Mouse (Mus musculus): ENCODE measurements around the gene Wipi2.

Gene Wipi2

GRCm38 (mm10) chr5:142693738-142694430 lies 66.4 kb downstream of the Wipi2 start:
- DNase-seq, result no peak

GRCm38 (mm10) chr5:142694627-142695340 lies 67.3 kb downstream of the Wipi2 start:
- peak; percentile 76 for DNase-seq

DNA sequence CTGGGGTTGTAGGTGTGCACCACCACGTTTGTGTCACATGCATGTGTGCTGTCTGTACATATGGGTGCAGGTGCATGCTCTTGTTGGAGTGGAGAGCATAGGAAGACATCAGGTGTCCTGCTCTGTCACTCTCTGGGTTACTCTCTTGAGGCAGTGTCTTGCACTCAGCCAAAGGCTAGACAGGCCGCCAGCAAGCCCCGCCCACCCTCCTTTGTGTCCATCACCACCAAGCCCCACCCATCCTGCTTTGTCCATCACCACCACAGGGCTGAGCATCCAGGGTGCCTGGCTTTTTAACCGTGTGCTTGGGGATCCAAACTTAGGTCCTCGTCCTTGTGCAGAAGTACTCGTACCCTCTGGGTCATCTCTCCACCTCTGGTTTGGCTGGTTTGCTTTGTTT lies 68.8 kb downstream of the Wipi2 start:
- DNase-seq, result no peak

DNA sequence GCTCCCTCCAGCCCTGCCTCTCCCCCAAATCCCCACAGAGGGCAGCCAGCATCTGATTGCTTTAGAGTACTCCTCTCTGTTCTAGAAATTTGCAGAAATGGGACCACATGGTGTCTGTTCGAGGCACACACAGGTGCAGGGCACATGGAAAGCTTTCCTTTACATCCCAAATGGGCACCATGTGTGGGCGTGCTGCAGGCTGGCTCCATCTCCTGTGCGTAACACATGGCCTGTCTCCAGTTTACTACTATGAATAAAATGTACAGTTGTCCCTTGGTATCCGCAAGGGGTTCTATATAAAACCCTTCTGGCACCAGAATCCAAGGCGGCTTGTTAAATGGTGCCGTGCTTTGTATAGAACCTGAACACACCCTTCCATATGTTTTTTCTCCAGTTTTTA lies 69.4 kb downstream of the Wipi2 start:
- no peak for DNase-seq

GRCm38 (mm10) chr5:142697742-142698141 lies 70.2 kb downstream of the Wipi2 start:
- DNase-seq, result no peak

DNA sequence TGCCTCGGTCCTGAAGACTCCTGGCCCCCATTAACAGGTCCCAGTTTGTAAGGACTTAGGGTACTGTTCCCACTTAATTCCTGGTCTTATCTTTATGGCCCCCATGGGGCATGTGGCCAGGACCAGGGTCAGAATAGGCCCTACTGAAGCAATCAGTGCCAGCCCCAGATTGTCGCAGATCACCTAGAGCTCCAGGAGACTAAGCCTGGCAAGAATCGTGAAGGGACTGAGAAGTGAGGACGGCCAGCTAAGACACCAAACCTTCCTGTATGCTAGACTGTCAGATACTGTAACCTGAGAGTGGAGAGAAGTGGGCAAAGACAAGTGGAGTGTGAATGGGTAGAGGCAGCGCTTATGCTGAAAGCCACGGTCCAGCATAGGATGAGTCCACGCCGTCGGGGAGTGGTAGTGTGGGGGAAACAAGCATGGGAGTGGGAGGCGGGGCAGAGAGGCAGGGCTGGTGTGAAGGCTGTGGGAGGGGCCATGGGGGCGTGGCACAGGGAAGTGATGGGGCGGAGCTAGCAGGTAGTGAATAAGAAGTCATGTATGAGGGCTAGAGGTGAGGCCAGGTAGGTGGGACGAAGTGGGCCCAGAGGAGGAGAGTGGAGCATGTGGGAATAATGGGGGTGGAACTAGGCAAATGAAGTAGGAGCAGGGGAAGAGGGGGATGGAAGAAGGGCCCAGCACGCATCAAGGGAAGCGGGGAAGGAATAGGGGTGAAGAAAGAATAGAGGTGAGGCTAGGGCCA lies 73.5 kb downstream of the Wipi2 start:
- DNase-seq, result no peak

GRCm38 (mm10) chr5:142701651-142702510 lies 74.4 kb downstream of the Wipi2 start:
- DNase-seq, result peak; percentile 81

DNA sequence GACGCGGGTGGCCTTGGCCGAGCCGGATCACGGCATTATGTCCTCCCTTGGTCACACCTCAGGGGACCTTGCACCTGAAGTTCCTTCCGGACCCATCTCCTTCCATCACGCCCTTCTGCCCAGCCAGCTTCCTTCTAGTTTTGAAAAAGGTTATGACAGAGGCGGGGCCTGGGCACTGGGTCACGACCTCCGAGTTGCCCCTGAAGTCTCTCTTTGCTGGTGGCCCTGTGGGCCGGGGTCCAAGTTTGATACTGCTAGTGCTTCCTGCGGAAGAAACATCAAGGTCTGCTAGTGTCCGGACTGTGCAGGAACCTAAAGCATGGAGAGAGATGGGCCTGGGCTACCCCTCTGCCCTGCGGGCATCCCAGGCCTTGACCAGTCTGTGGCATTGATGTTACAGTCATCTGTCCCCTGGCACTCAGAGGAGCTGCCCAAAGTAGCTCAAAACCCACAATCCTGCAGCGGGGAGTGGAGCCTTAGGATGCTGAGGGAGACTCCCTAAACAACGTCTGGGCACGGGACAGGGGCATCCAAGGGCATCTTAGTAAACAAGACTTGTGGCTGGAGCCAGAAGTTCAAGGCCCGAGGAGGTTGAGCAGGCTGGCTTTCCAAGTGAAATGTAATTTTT lies 75.1 kb downstream of the Wipi2 start:
- DNase-seq, result no peak

DNA sequence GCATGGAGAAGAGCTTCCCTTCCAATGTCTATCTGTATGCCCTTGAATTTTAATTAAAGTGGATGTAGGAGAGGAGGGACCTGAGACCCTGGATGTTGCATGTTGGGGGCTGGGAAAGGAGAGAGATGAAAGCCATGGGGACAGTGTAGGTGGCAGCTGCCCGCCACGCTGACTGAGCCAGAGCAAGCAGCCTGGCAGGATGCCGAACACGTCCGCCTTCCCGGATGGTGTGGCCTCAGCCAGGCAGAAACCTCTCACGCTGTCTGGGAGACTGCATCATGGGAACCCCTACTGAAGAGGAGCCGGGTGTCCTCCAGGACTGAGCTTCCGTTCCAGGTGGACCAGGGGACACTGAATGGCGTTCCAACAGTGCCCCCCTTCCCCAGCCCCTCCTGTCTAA lies 76.1 kb downstream of the Wipi2 start:
- no peak for DNase-seq

GRCm38 (mm10) chr5:142707709-142708108 lies 80.2 kb downstream of the Wipi2 start:
- DNase-seq, result no peak

DNA sequence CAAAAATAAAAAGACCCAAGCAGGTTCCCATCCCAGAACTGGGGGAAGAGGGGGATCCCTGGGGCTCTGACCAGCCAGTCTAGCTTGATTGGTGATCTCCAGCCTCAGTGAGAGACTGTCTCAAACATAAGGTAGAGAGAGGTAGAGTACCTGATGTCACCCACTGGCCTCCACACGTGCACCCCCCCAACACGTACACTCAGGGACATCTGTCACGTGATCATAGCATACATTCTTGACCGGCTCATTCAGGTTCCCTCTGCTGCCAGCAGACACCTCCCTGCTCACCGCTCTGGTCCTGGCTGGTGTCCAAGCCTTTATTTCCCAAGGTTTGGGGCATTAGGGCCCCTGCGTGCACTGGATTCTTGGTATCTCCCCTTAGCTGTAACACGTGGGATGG lies 81.9 kb downstream of the Wipi2 start:
- no peak for DNase-seq

- DNase-seq, result no peak
Observed at GRCm38 (mm10) chr5:142712373-142712772, 84.9 kb downstream of the Wipi2 start.

DNA sequence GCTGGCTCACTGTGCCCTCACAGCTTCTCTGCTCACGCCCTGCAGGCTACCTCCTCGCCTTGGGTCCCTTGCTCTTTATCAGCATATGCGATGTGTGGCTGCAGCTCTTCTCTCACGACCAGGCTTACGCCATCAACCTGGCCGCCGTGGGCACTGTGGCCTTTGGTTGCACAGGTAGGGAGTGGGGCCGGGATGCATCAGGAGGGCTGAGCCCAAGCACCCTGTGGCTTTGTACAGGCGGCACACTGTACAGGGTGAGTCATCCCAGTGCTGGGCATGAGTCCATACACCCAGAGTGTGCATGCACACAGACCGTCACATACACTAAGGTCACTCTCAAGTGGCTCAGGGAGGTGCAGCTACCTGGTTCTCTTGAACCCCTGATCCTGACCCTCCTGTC lies 86.5 kb downstream of the Wipi2 start:
- DNase-seq, result no peak

DNA sequence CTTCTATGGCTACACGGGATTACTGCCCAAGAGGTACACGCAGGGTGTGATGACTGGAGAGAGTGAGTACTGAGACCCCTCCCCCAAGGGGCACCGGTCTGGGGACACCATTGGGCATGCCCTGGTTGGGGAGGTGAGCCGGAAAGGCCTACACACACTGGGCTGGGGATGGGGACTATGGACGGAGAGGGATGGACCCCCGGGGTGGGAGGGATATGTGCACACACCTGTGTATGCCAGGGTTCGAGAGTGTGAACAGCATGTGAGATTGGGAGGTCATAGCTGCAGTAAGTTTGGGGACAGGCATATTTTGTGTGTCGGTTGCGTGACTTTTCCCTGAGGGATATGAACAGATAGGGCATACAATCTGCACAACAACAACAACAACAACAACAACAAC lies 87.6 kb downstream of the Wipi2 start:
- DNase-seq, result no peak

- no peak for DNase-seq
Observed at GRCm38 (mm10) chr5:142716056-142716455, 88.6 kb downstream of the Wipi2 start.

- DNase-seq, result peak; percentile 76
Observed at GRCm38 (mm10) chr5:142718037-142718436, 90.5 kb downstream of the Wipi2 start.

DNA sequence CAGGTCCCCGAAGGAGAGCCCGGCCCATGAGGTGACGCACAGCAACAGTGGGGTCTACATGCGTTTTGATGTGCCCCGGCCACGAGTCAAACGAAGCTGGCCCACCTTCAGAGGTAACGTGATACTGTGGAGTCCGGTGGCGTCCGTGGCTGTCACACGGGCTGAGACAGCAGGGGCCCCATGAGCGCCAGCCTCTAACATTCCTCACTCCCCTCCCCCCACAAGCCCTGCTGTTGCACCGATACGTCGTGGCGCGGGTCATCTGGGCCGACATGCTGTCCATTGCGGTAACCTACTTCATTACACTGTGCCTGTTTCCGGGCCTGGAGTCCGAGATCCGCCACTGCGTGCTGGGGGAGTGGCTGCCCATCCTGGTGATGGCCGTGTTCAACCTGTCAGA lies 91.0 kb downstream of the Wipi2 start:
- DNase-seq, result no peak

- no peak for DNase-seq
Observed at GRCm38 (mm10) chr5:142719897-142720296, 92.4 kb downstream of the Wipi2 start.

Measured in embryo, embryonic 11 days (tissue).